Mouse (Mus musculus): ENCODE data around the gene Maml1. TPM values are rescaled to one million over a fixed set of nuclear protein-coding genes. Genes with fewer than 3 reads are reported as not detected.

The Maml1 gene
- polyA plus RNA-seq, 1 experiment from 2014 or later = 5.8 TPM

- Histone ChIP-seq H3K36me3 (ENCODE audit: control insufficient read depth, insufficient read depth, low read length) (peaks cover 50% of the 10 kb centered on the region), H3K4me2 (ENCODE audit: low read length) (peak overlapping the region; percentile 45; the same call in 1 of the 2 replicates), H3K9me3 (replicated peaks; ENCODE audit: control insufficient read depth, low read length) (no peaks in the 10 kb centered on the region), H3K4me3 (ENCODE audit: low read depth, low read length) (no peak overlapping the region), H3K27me3 (replicated peaks; ENCODE audit: control insufficient read depth, insufficient read depth, low read length) (no peaks in the 10 kb centered on the region), H3K27ac (ENCODE audit: low read depth, low read length) (no peak overlapping the region), H3K4me1 (ENCODE audit: control insufficient read depth, insufficient read depth, low read length) (peaks cover 26% of the 10 kb centered on the region), H3K9ac (ENCODE audit: low read length) (no peak overlapping the region)
- 21% methylated on average over 8 of the region's 8 CpGs for WGBS
- ATAC-seq (0 out of 2 replicates have a peak, but pooled peaks have one; percentile 27), DNase-seq (ENCODE audit: low spot score) (peak; percentile 85)
Observed at GRCm38 (mm10) chr11:50231411-50231810, 60.7 kb downstream of the Maml1 start.

GRCm38 (mm10) chr11:50230481-50231304 lies 61.4 kb downstream of the Maml1 start:
- no peak for DNase-seq (ENCODE audit: low spot score)
- WGBS = 21% methylated on average over 45 of the region's 45 CpGs
- peak overlapping the region; percentile 21; the same call in 1 of the 2 replicates for H3K9ac ChIP-seq (ENCODE audit: low read length)
- H3K27ac ChIP-seq (ENCODE audit: low read depth, low read length) = no peak overlapping the region
- H3K36me3 ChIP-seq (ENCODE audit: control insufficient read depth, insufficient read depth, low read length) = peaks cover 50% of the 10 kb centered on the region
- peaks cover 26% of the 10 kb centered on the region for H3K4me1 ChIP-seq (ENCODE audit: control insufficient read depth, insufficient read depth, low read length)
- ATAC-seq = peak; percentile 40
- no peaks in the 10 kb centered on the region for H3K27me3 ChIP-seq (replicated peaks; ENCODE audit: control insufficient read depth, insufficient read depth, low read length)
- no peaks in the 10 kb centered on the region for H3K9me3 ChIP-seq (replicated peaks; ENCODE audit: control insufficient read depth, low read length)
- peak overlapping the region; percentile 11; the same call in 1 of the 2 replicates for H3K4me3 ChIP-seq (ENCODE audit: low read depth, low read length)
- peak overlapping the region; percentile 45 for H3K4me2 ChIP-seq (ENCODE audit: low read length)

- 52% methylated on average over 7 of the region's 7 CpGs for WGBS
- Histone ChIP-seq H3K4me3 (ENCODE audit: low read depth, low read length) (no peak overlapping the region), H3K36me3 (ENCODE audit: control insufficient read depth, insufficient read depth, low read length) (peaks cover 39% of the 10 kb centered on the region), H3K27ac (ENCODE audit: low read depth, low read length) (no peak overlapping the region), H3K4me1 (ENCODE audit: control insufficient read depth, insufficient read depth, low read length) (peaks cover 26% of the 10 kb centered on the region), H3K4me2 (ENCODE audit: low read length) (no peak overlapping the region), H3K27me3 (replicated peaks; ENCODE audit: control insufficient read depth, insufficient read depth, low read length) (no peaks in the 10 kb centered on the region), H3K9me3 (replicated peaks; ENCODE audit: control insufficient read depth, low read length) (no peaks in the 10 kb centered on the region), H3K9ac (ENCODE audit: low read length) (peak overlapping the region; percentile 35; the same call in 1 of the 2 replicates)
- ATAC-seq (no peak), DNase-seq (ENCODE audit: low spot score) (no peak)
Observed at GRCm38 (mm10) chr11:50229252-50229910, 62.7 kb downstream of the Maml1 start.

- Histone ChIP-seq H3K4me2 (ENCODE audit: low read length) (no peak overlapping the region), H3K4me1 (ENCODE audit: control insufficient read depth, insufficient read depth, low read length) (peaks cover 30% of the 10 kb centered on the region), H3K27me3 (replicated peaks; ENCODE audit: control insufficient read depth, insufficient read depth, low read length) (no peaks in the 10 kb centered on the region), H3K9me3 (replicated peaks; ENCODE audit: control insufficient read depth, low read length) (no peaks in the 10 kb centered on the region), H3K36me3 (ENCODE audit: control insufficient read depth, insufficient read depth, low read length) (peaks cover 33% of the 10 kb centered on the region), H3K4me3 (ENCODE audit: low read depth, low read length) (no peak overlapping the region), H3K27ac (ENCODE audit: low read depth, low read length) (no peak overlapping the region), H3K9ac (ENCODE audit: low read length) (peak overlapping the region; percentile 35; the same call in 1 of the 2 replicates)
- DNase-seq (ENCODE audit: low spot score) (no peak), ATAC-seq (no peak)
- WGBS = 27% methylated on average over 3 of the region's 3 CpGs
Observed at GRCm38 (mm10) chr11:50228772-50229171, 63.3 kb downstream of the Maml1 start.

GRCm38 (mm10) chr11:50227736-50228135 lies 64.4 kb downstream of the Maml1 start:
- ATAC-seq (no peak), DNase-seq (ENCODE audit: low spot score) (no peak)
- H3K27me3 ChIP-seq (replicated peaks; ENCODE audit: control insufficient read depth, insufficient read depth, low read length) = no peaks in the 10 kb centered on the region
- no peak overlapping the region for H3K4me3 ChIP-seq (ENCODE audit: low read depth, low read length)
- 83% methylated on average over 4 of the region's 4 CpGs for WGBS
- no peak overlapping the region for H3K27ac ChIP-seq (ENCODE audit: low read depth, low read length)
- H3K9ac ChIP-seq (ENCODE audit: low read length) = no peak overlapping the region
- H3K36me3 ChIP-seq (ENCODE audit: control insufficient read depth, insufficient read depth, low read length) = peaks cover 23% of the 10 kb centered on the region
- no peaks in the 10 kb centered on the region for H3K9me3 ChIP-seq (replicated peaks; ENCODE audit: control insufficient read depth, low read length)
- H3K4me2 ChIP-seq (ENCODE audit: low read length) = no peak overlapping the region
- H3K4me1 ChIP-seq (ENCODE audit: control insufficient read depth, insufficient read depth, low read length) = peaks cover 38% of the 10 kb centered on the region

GRCm38 (mm10) chr11:50227226-50227625 lies 64.9 kb downstream of the Maml1 start:
- Histone ChIP-seq H3K9ac (ENCODE audit: low read length) (no peak overlapping the region; the same call in 1 of the 2 replicates), H3K27me3 (replicated peaks; ENCODE audit: control insufficient read depth, insufficient read depth, low read length) (no peaks in the 10 kb centered on the region), H3K4me2 (ENCODE audit: low read length) (peak overlapping the region; percentile 89; the same call in 1 of the 2 replicates), H3K36me3 (ENCODE audit: control insufficient read depth, insufficient read depth, low read length) (peaks cover 18% of the 10 kb centered on the region), H3K27ac (ENCODE audit: low read depth, low read length) (peak overlapping the region; percentile 3; the same call in 1 of the 2 replicates), H3K4me1 (ENCODE audit: control insufficient read depth, insufficient read depth, low read length) (peaks cover 38% of the 10 kb centered on the region), H3K4me3 (ENCODE audit: low read depth, low read length) (no peak overlapping the region), H3K9me3 (replicated peaks; ENCODE audit: control insufficient read depth, low read length) (no peaks in the 10 kb centered on the region)
- WGBS = 97% methylated on average over 3 of the region's 3 CpGs
- ATAC-seq (no peak), DNase-seq (ENCODE audit: low spot score) (no peak)

GRCm38 (mm10) chr11:50226406-50226805 lies 65.7 kb downstream of the Maml1 start:
- Histone ChIP-seq H3K4me2 (ENCODE audit: low read length) (peak overlapping the region; percentile 89), H3K27ac (ENCODE audit: low read depth, low read length) (no peak overlapping the region), H3K9me3 (replicated peaks; ENCODE audit: control insufficient read depth, low read length) (no peaks in the 10 kb centered on the region), H3K4me1 (ENCODE audit: control insufficient read depth, insufficient read depth, low read length) (peaks cover 38% of the 10 kb centered on the region), H3K9ac (ENCODE audit: low read length) (peak overlapping the region; percentile 98), H3K4me3 (ENCODE audit: low read depth, low read length) (peak overlapping the region; percentile 88), H3K36me3 (ENCODE audit: control insufficient read depth, insufficient read depth, low read length) (peaks cover 9% of the 10 kb centered on the region), H3K27me3 (replicated peaks; ENCODE audit: control insufficient read depth, insufficient read depth, low read length) (no peaks in the 10 kb centered on the region)
- DNase-seq (ENCODE audit: low spot score) (no peak), ATAC-seq (no peak)
- WGBS = 41% methylated on average over 2 of the region's 2 CpGs

- 3% methylated on average over 34 of the region's 34 CpGs for WGBS
- Histone ChIP-seq H3K36me3 (ENCODE audit: control insufficient read depth, insufficient read depth, low read length) (peaks cover 6% of the 10 kb centered on the region), H3K9ac (ENCODE audit: low read length) (peak overlapping the region; percentile 98), H3K27ac (ENCODE audit: low read depth, low read length) (peak overlapping the region; percentile 93), H3K4me2 (ENCODE audit: low read length) (peak overlapping the region; percentile 89), H3K27me3 (replicated peaks; ENCODE audit: control insufficient read depth, insufficient read depth, low read length) (no peaks in the 10 kb centered on the region), H3K4me3 (ENCODE audit: low read depth, low read length) (peak overlapping the region; percentile 88), H3K4me1 (ENCODE audit: control insufficient read depth, insufficient read depth, low read length) (peaks cover 36% of the 10 kb centered on the region), H3K9me3 (replicated peaks; ENCODE audit: control insufficient read depth, low read length) (no peaks in the 10 kb centered on the region)
- ATAC-seq (peak; percentile 36), DNase-seq (ENCODE audit: low spot score) (peak; percentile 42)
Observed at GRCm38 (mm10) chr11:50225611-50226378, 66.3 kb downstream of the Maml1 start.
